In the genomic region with DNA sequence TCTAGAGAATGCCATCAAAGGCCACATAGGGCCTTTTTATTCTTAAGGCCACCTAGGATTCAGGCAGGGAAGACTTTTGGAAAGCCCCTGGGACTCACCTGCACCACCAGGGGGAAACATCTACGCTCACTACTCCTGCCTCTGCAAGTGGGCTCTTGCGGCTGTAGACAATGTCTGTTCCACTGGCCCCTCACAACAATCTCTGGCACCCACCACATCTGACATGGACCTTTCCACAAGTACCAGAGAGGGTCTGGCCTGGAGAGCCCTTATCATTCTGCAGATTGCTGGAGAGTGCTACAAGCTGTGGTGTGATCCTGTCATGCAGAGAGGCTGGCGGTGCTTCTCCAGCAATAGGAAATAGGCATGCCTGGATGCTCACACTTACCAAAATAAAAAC, we compare ENCODE assay signal across 20 mouse cellular contexts.
DNase-seq lines count a peak whose midpoint lies in the region; ATAC-seq and TF ChIP-seq lines count a peak whose summit lies in the region.
"Had no signal": no experiment of that assay in that cellular context is flagged by ENCODE, and none has a peak within 500 bp of the region (broad histone marks: within the 10 kb centered on the region; RNA-seq: fewer than 3 reads in every experiment).

No protein-coding gene starts in this region.

- no peak overlapping the region for H3K9ac ChIP-seq in embryonic facial prominence, embryonic 13.5 days
- H3K9ac ChIP-seq in heart, embryonic 11.5 days (ENCODE audit: low read depth, low read length) = no peak overlapping the region
- H3K9ac ChIP-seq in heart, postnatal 0 days (replicated peaks; ENCODE audit: low read depth, low read length) = no peak overlapping the region
- H3K9ac ChIP-seq in forebrain, postnatal 0 days = no peak overlapping the region
- H3K9ac ChIP-seq: forebrain, embryonic 15.5 days; hindbrain, embryonic 15.5 days; kidney, embryonic 15.5 days had no signal

- TF ChIP-seq CTCF in heart, postnatal 0 days (IDR thresholded peaks at IDR 0.05; ENCODE audit: low read depth) = peak; percentile 64
- TF ChIP-seq CTCF in forebrain, postnatal 0 days (IDR thresholded peaks at IDR 0.05; ENCODE audit: low read depth) = no peak

- DNase-seq in embryonic facial prominence, embryonic 10.5 days (ENCODE audit: low spot score) = no peak
- no peak for DNase-seq in heart, adult 9 months (ENCODE audit: low spot score in 2 of 2)
- DNase-seq in heart, postnatal 0 days (ENCODE audit: low spot score) = peak; percentile 92
- no peak for DNase-seq in forebrain, postnatal 0 days
- no peak for DNase-seq in testis, postnatal 14 days (ENCODE audit: low spot score)
- DNase-seq: adrenal gland, adult 8-10 months; adrenal gland, postnatal 36 days; B cell, adult 2 months; cerebellum, adult 2 months; cerebellum, postnatal 10 days; gastrocnemius, postnatal 10 days; kidney, adult 2 months had no signal

- ATAC-seq in embryonic facial prominence, embryonic 13.5 days (ENCODE audit: insufficient number of reproducible peaks, insufficient read depth, low FRiP score, low TSS enrichment, low read depth) = no peak
- peak; percentile 75 for ATAC-seq in heart, embryonic 11.5 days (replicated peaks; ENCODE audit: insufficient number of reproducible peaks, low FRiP score, low TSS enrichment)
- peak; percentile 99 for ATAC-seq in heart, postnatal 0 days (ENCODE audit: insufficient read depth, low read depth)
- ATAC-seq in forebrain, postnatal 0 days = no peak
- ATAC-seq: CD4-positive, CD25-positive, alpha-beta regulatory T cell, adult 4 months; forebrain, embryonic 15.5 days; intestine, embryonic 16.5 days had no signal

- TF ChIP-seq EP300 in heart, postnatal 0 days (IDR thresholded peaks at IDR 0.05; ENCODE audit: low read depth) = peak; percentile 95

- peaks cover 5% of the 10 kb centered on the region; the same call in 1 of the 2 replicates for H3K4me1 ChIP-seq in embryonic facial prominence, embryonic 13.5 days
- H3K4me1 ChIP-seq in embryonic facial prominence, embryonic 10.5 days = no peaks in the 10 kb centered on the region
- no peaks in the 10 kb centered on the region for H3K4me1 ChIP-seq in heart, embryonic 11.5 days (ENCODE audit: control insufficient read depth, insufficient read depth, low read length)
- peaks cover 8% of the 10 kb centered on the region; the same call in 1 of the 2 replicates for H3K4me1 ChIP-seq in heart, postnatal 0 days (ENCODE audit: control insufficient read depth, insufficient read depth)
- no peaks in the 10 kb centered on the region for H3K4me1 ChIP-seq in forebrain, postnatal 0 days (ENCODE audit: insufficient read depth)
- H3K4me1 ChIP-seq: forebrain, embryonic 15.5 days; hindbrain, embryonic 15.5 days; kidney, embryonic 15.5 days had no signal

- no peak overlapping the region for H3K4me3 ChIP-seq in embryonic facial prominence, embryonic 13.5 days
- no peak overlapping the region for H3K4me3 ChIP-seq in embryonic facial prominence, embryonic 10.5 days
- H3K4me3 ChIP-seq in heart, embryonic 11.5 days (ENCODE audit: low read depth, low read length) = no peak overlapping the region
- no peak overlapping the region for H3K4me3 ChIP-seq in heart, postnatal 0 days (ENCODE audit: low read depth, low read length)
- no peak overlapping the region for H3K4me3 ChIP-seq in forebrain, postnatal 0 days (ENCODE audit: low read depth, low read length)
- H3K4me3 ChIP-seq: forebrain, embryonic 15.5 days; hindbrain, embryonic 15.5 days; kidney, embryonic 15.5 days had no signal

- WGBS in embryonic facial prominence, embryonic 13.5 days = 90% methylated on average over 3 of the region's 3 CpGs
- WGBS in embryonic facial prominence, embryonic 10.5 days = 87% methylated on average over 3 of the region's 3 CpGs
- WGBS in heart, embryonic 11.5 days (ENCODE audit: insufficient replicate concordance) = 36% methylated on average over 3 of the region's 3 CpGs
- WGBS in heart, postnatal 0 days = 41% methylated on average over 3 of the region's 3 CpGs
- 92% methylated on average over 3 of the region's 3 CpGs for WGBS in forebrain, postnatal 0 days

- peak overlapping the region; percentile 33; the same call in 1 of the 2 replicates for H3K27ac ChIP-seq in embryonic facial prominence, embryonic 13.5 days
- H3K27ac ChIP-seq in embryonic facial prominence, embryonic 10.5 days (replicated peaks) = no peak overlapping the region
- no peak overlapping the region for H3K27ac ChIP-seq in heart, embryonic 11.5 days (ENCODE audit: low read depth, low read length)
- peak overlapping the region; percentile 63; the same call in 1 of the 2 replicates for H3K27ac ChIP-seq in heart, postnatal 0 days (ENCODE audit: low read depth)
- no peak overlapping the region for H3K27ac ChIP-seq in forebrain, postnatal 0 days (ENCODE audit: low read depth, low read length)
- H3K27ac ChIP-seq: forebrain, embryonic 15.5 days; hindbrain, embryonic 15.5 days; kidney, embryonic 15.5 days had no signal

- H3K27me3 ChIP-seq in embryonic facial prominence, embryonic 13.5 days = no peaks in the 10 kb centered on the region
- H3K27me3 ChIP-seq in embryonic facial prominence, embryonic 10.5 days (replicated peaks; ENCODE audit: low read depth, poor library complexity, severe bottlenecking) = no peaks in the 10 kb centered on the region
- peaks cover 9% of the 10 kb centered on the region for H3K27me3 ChIP-seq in heart, embryonic 11.5 days (ENCODE audit: control insufficient read depth, insufficient read depth, low read length)
- no peaks in the 10 kb centered on the region for H3K27me3 ChIP-seq in heart, postnatal 0 days (ENCODE audit: control insufficient read depth, insufficient read depth, low read length)
- no peaks in the 10 kb centered on the region for H3K27me3 ChIP-seq in forebrain, postnatal 0 days (ENCODE audit: insufficient read depth, low read length)
- H3K27me3 ChIP-seq: forebrain, embryonic 15.5 days; hindbrain, embryonic 15.5 days; kidney, embryonic 15.5 days had no signal

- no peak overlapping the region for H3K4me2 ChIP-seq in embryonic facial prominence, embryonic 13.5 days
- no peak overlapping the region for H3K4me2 ChIP-seq in heart, embryonic 11.5 days
- H3K4me2 ChIP-seq in heart, postnatal 0 days (ENCODE audit: low read depth, low read length) = no peak overlapping the region
- H3K4me2 ChIP-seq in forebrain, postnatal 0 days (ENCODE audit: low read depth) = no peak overlapping the region
- H3K4me2 ChIP-seq: forebrain, embryonic 15.5 days; hindbrain, embryonic 15.5 days; kidney, embryonic 15.5 days had no signal

- no peaks in the 10 kb centered on the region for H3K9me3 ChIP-seq in embryonic facial prominence, embryonic 13.5 days
- no peaks in the 10 kb centered on the region for H3K9me3 ChIP-seq in embryonic facial prominence, embryonic 10.5 days
- H3K9me3 ChIP-seq in heart, embryonic 11.5 days (replicated peaks; ENCODE audit: control insufficient read depth, low read length) = no peaks in the 10 kb centered on the region
- no peaks in the 10 kb centered on the region for H3K9me3 ChIP-seq in heart, postnatal 0 days (replicated peaks; ENCODE audit: control insufficient read depth, low read length)
- H3K9me3 ChIP-seq in forebrain, postnatal 0 days (ENCODE audit: low read length) = no peaks in the 10 kb centered on the region
- H3K9me3 ChIP-seq: forebrain, embryonic 15.5 days; G1E; hindbrain, embryonic 15.5 days; kidney, embryonic 15.5 days had no signal

- H3K36me3 ChIP-seq in embryonic facial prominence, embryonic 13.5 days = no peaks in the 10 kb centered on the region
- no peaks in the 10 kb centered on the region for H3K36me3 ChIP-seq in embryonic facial prominence, embryonic 10.5 days (replicated peaks)
- H3K36me3 ChIP-seq in heart, embryonic 11.5 days (ENCODE audit: control insufficient read depth, insufficient read depth, low read length) = no peaks in the 10 kb centered on the region
- H3K36me3 ChIP-seq in heart, postnatal 0 days (replicated peaks; ENCODE audit: control insufficient read depth, insufficient read depth, low read length) = no peaks in the 10 kb centered on the region
- no peaks in the 10 kb centered on the region for H3K36me3 ChIP-seq in forebrain, postnatal 0 days (ENCODE audit: insufficient read depth)
- H3K36me3 ChIP-seq: forebrain, embryonic 15.5 days; G1E; hindbrain, embryonic 15.5 days; kidney, embryonic 15.5 days had no signal

Comparison
In these comparisons a context has a peak if more than half of its experiments do, and no peak if none do; other contexts are left out.
1. H3K27ac ChIP-seq: peak in embryonic facial prominence, embryonic 13.5 days (single experiment) and heart, postnatal 0 days (single experiment); none in embryonic facial prominence, embryonic 10.5 days (single experiment), heart, embryonic 11.5 days (single experiment) and forebrain, postnatal 0 days (single experiment).
2. ATAC-seq: peak in heart, embryonic 11.5 days (single experiment) and heart, postnatal 0 days (single experiment); none in embryonic facial prominence, embryonic 13.5 days (single experiment) and forebrain, postnatal 0 days (single experiment).